Mouse (Mus musculus): ENCODE measurements around the gene Tmem135. TPM values are rescaled to one million over a fixed set of nuclear protein-coding genes. Genes with fewer than 3 reads are reported as not detected.
A peak's percentile ranks its signal among the peaks of the same experiment; 100 is the strongest.

The Tmem135 gene
- total RNA-seq, 2 experiments from 2014 or later, result 26.2 to 27.6 TPM

- DNase-seq (ENCODE audit: low spot score in 2 of 2), result no peak
Measured at GRCm38 (mm10) chr7:89201954-89202353, 202.1 kb downstream of the Tmem135 start.

GRCm38 (mm10) chr7:89198499-89198898 is 205.5 kb downstream of the Tmem135 start:
- no peak for DNase-seq (ENCODE audit: low spot score in 2 of 2)

- no peak for DNase-seq (ENCODE audit: low spot score in 2 of 2)
Measured at GRCm38 (mm10) chr7:89193459-89193858, 210.6 kb downstream of the Tmem135 start.

GRCm38 (mm10) chr7:89183928-89184327 is 220.1 kb downstream of the Tmem135 start:
- no peak for DNase-seq (ENCODE audit: low spot score in 2 of 2)

DNA sequence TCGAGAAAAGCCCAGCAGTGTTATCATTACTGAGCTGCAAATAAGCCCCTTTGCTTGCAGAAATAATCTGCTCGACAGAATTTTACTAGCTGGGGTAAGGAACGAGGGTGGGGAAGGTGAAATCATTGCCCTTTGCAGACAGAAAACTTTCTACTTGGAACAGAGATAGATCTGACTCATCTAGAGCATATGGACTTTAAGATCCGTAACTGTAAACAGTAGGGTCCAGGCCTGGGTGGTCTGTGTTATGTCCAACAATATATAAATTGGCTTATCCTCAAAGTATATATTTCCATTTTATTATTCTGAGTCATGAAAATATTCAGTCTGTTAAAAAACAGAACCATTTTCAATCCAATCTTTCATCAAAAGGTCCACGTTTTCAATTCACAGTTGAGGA is 221.1 kb downstream of the Tmem135 start:
- no peak for DNase-seq (ENCODE audit: low spot score in 2 of 2)

DNA sequence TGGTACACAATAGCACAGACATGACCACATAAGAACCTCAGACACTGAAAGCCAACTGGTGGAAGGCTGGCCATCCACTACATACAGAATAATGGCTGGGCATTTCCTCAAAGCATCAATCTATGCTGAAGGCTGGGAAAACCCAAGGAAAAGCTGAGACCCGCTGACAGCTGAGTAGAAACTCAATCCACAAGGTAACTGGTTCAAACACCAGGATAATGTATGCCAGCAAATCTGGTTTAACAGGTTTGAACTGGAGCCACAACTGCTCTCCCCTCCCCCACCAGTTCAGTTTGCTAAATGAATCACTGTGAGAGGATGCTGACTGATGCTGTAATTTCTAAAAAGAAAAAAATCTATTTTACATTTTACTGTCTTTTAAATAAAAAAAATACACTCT is 222.7 kb downstream of the Tmem135 start:
- DNase-seq (ENCODE audit: low spot score in 2 of 2), result no peak

- DNase-seq (ENCODE audit: low spot score in 2 of 2), result no peak
Measured at GRCm38 (mm10) chr7:89178601-89179000, 225.4 kb downstream of the Tmem135 start.

DNA sequence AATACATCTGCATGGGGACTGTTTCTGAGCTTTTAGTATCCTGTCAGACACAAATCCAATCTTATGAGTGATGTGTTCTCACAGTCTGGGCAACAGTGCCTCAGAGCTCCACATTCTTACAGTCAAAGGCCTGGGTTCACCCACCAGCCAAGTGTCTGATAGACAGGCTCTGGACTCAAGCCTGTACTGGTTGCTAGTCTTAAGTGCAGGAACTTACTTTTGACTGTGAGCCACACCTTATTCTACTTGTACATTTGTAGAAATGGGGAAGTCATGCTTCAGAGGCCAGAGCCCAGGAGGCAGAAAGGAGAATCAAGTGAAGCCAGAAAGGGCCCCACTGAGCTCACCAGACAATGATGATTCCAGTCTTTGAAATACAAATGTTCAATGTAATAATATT is 226.1 kb downstream of the Tmem135 start:
- DNase-seq (ENCODE audit: low spot score in 2 of 2), result no peak

DNA sequence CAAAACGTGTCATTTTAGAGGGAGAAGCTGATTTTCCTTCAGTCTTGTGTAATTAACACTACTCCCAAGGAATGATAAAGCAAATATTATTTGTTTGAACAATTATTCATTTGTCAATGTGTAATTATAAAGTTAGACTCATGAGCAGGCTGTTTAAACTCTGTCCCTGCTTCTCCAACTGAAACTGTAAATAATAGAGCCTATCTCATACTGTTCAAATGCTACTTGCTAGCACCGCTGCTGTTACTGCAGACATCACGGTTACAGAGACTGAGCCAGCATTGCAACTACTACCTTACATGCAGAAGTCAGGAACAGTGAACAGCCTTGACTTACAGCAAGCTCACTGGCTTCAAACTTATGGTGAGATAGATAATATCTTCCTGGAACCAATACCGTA is 229.6 kb downstream of the Tmem135 start:
- DNase-seq (ENCODE audit: low spot score in 2 of 2), result no peak

GRCm38 (mm10) chr7:89173018-89173417 is 231.0 kb downstream of the Tmem135 start:
- no peak for DNase-seq (ENCODE audit: low spot score in 2 of 2)

DNA sequence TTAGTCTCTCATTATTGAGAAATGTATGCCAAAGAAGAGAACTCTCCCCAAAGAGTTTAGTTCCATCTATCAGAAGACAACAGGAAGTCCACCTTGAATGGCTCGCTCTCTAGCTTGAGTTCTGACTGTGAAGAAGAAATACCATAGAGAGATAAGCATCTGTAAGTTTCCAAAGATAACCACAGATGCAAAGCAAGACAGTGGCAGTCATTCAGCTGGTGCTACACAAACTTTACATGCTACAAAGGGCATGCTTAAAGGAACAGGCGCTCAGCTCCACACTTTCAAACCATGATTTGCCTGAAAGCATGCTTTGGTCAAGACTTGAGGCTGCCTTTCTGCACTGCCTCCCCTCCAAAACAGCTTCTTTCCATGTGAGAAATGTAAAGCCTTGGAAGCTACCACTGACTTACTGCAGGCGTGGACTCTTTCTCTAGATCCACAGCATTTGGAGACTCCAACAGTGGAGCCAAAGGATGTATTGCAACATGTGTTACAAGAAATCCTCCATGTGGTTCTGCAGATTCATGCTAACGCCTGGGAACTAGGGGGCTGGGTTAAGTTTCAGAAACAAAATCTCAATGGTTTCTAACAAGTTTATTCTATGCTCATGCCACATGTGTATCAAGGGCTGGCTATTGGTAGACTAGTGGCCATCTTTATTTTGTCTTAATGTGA is 232.1 kb downstream of the Tmem135 start:
- DNase-seq (ENCODE audit: low spot score in 2 of 2), result no peak

DNA sequence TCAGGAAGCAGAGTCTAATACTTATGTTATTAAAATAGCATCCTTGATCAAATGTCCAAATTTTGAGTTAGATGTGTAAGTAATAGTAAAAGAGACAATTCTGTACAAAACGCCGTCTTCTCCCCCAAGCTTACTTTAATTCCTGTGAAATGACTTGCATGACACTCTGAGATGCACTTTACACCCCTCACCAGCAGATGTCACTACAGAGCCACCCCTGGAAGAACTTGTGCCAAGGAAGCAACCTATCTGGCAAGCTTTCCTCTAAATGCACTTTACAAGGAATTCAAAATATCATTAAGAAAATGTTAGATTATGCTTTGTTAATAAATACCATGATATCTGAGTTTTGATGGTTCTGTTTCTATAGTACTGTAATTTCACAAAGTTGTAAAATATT is 235.4 kb downstream of the Tmem135 start:
- DNase-seq (ENCODE audit: low spot score in 2 of 2), result peak; percentile 43 to 65

DNA sequence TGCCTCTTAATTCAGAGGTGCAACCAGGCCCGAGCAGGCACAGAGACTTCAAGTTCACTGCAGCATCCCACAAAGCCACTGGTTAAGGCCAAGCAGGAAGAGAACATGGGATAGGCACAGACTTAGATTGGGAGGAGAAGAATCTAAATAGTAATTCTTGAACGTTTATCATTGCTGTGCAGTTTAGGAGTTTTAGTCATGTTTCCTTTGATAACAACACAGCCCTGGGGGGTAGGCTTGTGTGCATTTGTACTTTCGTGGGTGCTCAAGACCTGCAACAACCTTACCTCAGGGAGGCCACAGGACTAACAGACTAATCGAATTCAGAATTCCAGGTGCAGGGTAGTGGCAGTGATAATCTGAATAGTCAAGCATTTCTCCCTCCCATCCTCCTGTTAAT is 238.5 kb downstream of the Tmem135 start:
- DNase-seq (ENCODE audit: low spot score in 2 of 2), result no peak

DNA sequence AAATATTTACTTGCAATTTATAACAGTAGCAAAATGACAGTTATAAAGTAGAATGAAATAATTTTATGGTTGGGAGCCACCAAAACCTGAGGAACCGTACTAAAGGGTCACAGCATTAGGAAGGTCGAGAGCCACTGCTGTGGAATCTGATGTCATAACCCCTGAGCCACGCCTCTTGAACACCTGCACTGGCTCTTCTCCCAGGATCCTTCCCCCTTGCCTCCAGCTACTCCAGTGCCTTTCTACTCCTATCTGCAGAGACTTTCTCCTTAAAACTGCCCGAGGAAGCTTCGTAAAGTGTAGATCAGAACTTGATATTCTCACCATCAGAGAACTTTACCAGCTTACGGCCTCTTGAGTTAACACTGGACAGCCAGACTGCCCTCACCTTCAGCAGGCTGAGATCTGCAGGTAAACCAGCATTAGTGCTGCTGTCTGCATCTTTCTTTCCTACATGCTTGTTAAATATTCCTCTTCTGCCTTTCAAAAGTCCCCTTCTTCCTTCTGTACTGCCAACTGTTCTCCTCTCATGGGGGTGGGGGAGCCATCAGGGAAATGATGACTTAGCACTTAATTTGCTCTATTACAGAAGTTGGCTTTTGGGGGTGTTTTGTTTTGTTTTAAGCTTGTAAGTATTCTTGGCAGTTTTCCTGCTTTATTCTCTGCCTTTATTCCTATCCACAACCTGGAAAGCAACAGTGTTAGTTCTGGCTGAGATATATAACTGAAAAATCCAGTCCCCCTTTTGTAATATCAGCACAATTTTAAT is 242.2 kb downstream of the Tmem135 start:
- no peak for DNase-seq (ENCODE audit: low spot score in 2 of 2)

DNA sequence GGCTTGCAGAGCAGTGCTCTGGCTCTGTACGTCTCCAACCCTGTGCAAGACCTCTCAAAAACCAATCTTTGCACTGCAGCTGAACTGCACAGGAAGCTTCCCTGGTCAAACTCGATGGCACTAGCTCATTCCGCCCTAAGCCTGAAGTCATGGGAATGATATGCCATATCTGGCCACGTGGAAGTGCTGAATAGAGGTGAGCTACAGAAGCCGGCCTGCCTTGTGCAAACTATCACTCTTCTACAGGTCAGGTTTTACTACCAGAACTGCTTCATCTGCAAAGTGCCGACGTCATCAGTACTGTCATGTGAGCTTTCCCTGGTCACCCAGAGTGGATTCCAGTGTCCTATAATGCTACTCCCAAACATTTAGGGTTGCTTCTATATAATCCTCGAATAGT is 246.7 kb downstream of the Tmem135 start:
- DNase-seq (ENCODE audit: low spot score in 2 of 2), result no peak

GRCm38 (mm10) chr7:89156629-89157028 is 247.4 kb downstream of the Tmem135 start:
- DNase-seq (ENCODE audit: low spot score in 2 of 2), result no peak

- DNase-seq (ENCODE audit: low spot score in 2 of 2), result no peak
Measured at GRCm38 (mm10) chr7:89155741-89156140, 248.3 kb downstream of the Tmem135 start.

- DNase-seq (ENCODE audit: low spot score in 2 of 2), result no peak
Measured at GRCm38 (mm10) chr7:89155223-89155622, 248.8 kb downstream of the Tmem135 start.

GRCm38 (mm10) chr7:89151345-89151744 is 252.7 kb downstream of the Tmem135 start:
- no peak for DNase-seq (ENCODE audit: low spot score in 2 of 2)

DNA sequence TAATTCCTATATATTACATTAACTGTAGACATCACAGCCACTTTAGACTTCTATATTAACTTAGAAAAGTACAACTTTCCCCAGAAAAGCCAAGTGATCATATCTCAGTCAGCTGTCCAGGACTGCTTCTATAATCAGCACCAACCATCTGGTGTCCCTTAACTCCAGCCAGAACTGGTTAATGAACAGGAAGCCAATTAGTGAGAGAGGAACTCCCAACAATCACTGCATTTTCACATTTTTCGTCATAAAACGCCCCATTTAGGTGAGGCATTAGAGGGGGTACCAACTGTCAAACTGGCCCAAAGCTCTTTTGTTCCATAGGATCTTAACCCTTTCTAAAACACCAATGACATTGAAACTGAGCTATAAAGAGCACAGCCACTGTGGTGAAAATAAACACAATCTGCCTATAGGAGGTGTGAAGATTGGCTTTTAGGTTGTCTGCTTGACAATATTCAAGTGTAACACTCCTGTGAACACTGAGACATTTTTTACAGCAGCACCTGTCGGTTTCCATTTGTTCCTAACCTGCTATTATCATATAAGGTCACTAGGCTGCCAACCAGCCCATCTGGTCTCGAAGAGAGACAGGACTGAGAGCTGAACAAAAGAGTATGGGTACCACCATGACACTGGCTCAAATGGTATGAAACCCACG is 263.3 kb downstream of the Tmem135 start:
- no peak for DNase-seq (ENCODE audit: low spot score in 2 of 2)

DNA sequence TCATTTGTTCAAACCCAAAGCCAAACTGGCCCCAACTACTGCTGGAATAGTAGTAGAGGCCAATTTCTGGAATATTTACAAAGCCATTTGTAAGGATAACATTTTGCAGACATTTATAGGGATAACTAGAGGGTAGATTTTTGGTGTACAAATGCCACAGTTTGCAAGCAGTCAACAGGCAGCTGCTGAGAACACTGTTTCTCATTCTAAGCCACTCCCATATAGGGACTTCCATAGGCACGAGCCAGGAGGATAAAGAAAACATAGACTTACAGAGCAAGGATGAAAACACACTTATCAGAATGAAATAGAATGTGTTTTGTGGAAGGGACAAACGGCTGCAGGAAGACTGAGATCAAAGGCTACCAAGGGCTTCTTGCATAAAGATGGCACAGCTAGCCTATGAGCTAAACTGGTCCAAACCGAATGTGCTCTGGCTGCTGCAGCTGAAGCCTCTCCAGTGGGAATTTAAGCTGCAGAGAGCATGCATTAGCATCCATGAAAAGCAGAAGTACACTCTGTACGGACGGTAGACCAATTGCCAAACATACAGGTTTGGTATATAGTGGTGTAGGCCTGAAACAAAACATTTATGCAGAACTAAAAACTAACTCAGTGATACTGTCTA is 269.0 kb downstream of the Tmem135 start:
- no peak for DNase-seq (ENCODE audit: low spot score in 2 of 2)

All from gastrocnemius, postnatal 4 days (tissue).